Mouse (Mus musculus) hindbrain, embryonic 10.5 days (tissue): ENCODE data around the gene Pik3r6. TPM values are rescaled to one million over a fixed set of nuclear protein-coding genes. Genes with fewer than 3 reads are reported as not detected.

Experiments
- DNase-seq: peaks from one replicate; pipeline ENCODE4 v3.0.0-alpha.2; 2017; ENCODE audit warnings: low spot score
- H3K27ac ChIP-seq: fragments of 300-500 bp; sonication (generic); 2 replicates; pipeline ENCODE4 v1.5.1; 2016; ENCODE audit warnings: mild to moderate bottlenecking, moderate library complexity
- H3K27me3 ChIP-seq: fragments of 300-500 bp; sonication (generic); 2 replicates; pipeline ENCODE4 v1.6.1; 2016; ENCODE audit warnings: mild to moderate bottlenecking; ENCODE audit not compliant: poor library complexity, insufficient read depth, severe bottlenecking
- H3K36me3 ChIP-seq: fragments of 300-500 bp; sonication (generic); 2 replicates; pipeline ENCODE4 v1.6.1; 2016; ENCODE audit warnings: mild to moderate bottlenecking, moderate library complexity
- H3K4me1 ChIP-seq: fragments of 300-500 bp; sonication (generic); replicated peaks from 2 replicates; pipeline ENCODE4 v1.6.1; 2016; ENCODE audit warnings: mild to moderate bottlenecking
- H3K4me3 ChIP-seq: fragments of 300-500 bp; sonication (generic); 2 replicates; pipeline ENCODE4 v1.5.1; 2016; ENCODE audit warnings: mild to moderate bottlenecking, moderate library complexity
- H3K9me3 ChIP-seq: fragments of 300-500 bp; sonication (generic); 2 replicates; pipeline ENCODE4 v1.6.1; 2016; ENCODE audit warnings: mild to moderate bottlenecking, moderate library complexity
- WGBS: fragments of 180-500 bp; shearing (Covaris S2); methylation state at CpG from one replicate; pipeline ENCODE4 v1.1.7; 2016; 5-methylcytosine and 5-hydroxymethylcytosine counted together
- polyA plus RNA-seq: library from polyadenylated mRNA; unstranded; fragments of >200 nt; fragmentation: Nextera tagmentation; extraction: Ambion mirVana; gene quantifications from 2 replicates; pipeline ENCODE4 v1.2.1, GENCODE M21; 2016

The Pik3r6 gene
- polyA plus RNA-seq, 1 experiment from 2014 or later = 2.1 TPM

DNA sequence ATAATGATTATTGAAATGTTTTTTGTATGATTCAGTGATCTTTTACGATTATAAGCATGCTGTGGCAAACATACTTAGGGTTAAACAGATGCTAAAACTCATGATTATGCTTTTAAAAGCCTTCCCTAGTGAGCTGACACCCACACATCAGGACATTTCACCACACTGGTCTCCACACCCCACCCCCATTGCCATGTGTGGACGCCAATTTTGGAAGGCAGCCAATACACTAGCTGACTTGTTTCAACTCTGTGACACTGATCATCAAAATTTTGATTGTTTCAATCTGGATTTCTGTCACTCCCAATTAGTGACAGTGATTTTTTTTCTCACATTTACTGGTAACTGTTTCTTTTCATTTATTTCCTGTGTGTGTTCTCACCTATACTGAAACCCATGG lies 44.7 kb downstream of the Pik3r6 start:
- DNase-seq = no peak
- H3K36me3 ChIP-seq = no peaks in the 10 kb centered on the region
- 0 out of 2 replicates have a peak, but pooled peaks cover 4% of the 10 kb centered on the region for H3K4me1 ChIP-seq
- H3K4me3 ChIP-seq = no peak overlapping the region
- H3K27ac ChIP-seq = no peak overlapping the region
- 73% methylated on average over 2 of the region's 2 CpGs for WGBS
- peaks cover 17% of the 10 kb centered on the region for H3K27me3 ChIP-seq
- H3K9me3 ChIP-seq = no peaks in the 10 kb centered on the region

DNA sequence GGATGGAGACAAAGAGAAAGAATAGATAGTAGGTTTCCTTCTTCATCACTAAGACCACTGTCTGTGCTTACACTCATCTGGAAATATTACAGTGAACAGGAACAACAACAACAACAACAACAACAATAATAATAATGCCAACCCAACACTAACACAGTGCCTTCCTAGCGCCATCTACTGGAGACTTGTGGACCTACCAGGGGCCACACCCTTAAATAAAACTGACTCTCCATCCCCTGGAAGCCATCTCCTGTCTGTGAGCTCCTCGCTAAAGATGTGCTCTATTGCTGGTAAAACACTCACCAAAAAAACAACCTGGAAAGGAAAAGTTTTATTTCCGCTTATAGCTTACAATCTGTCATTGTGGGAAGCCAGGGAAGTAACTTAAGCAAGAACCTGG lies 46.8 kb downstream of the Pik3r6 start:
- 44% methylated on average over 3 of the region's 3 CpGs for WGBS
- H3K36me3 ChIP-seq = no peaks in the 10 kb centered on the region

DNA sequence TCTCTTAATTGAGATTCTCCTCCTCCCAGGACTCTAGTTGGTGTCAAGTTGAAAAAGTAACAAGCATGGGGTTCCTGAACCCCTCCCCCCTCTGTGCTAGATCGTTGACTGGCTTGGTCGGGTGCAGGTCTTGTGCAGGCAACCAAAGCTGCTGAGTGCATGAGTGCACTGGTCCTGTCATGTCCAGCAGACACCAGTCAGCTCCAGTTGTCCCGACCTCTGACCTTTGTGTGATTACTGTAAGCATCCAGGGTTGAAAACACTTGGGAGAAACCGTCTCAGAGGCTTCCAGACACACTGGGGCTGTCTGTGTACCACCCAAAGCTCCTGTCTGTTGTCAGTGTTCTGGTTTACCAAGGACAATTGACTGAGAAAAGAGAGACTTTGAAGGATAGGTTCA lies 47.5 kb downstream of the Pik3r6 start:
- WGBS = 57% methylated on average over 4 of the region's 4 CpGs
- no peak for DNase-seq
- peaks cover 11% of the 10 kb centered on the region for H3K27me3 ChIP-seq
- no peaks in the 10 kb centered on the region for H3K4me1 ChIP-seq
- H3K4me3 ChIP-seq = no peak overlapping the region
- no peak overlapping the region for H3K27ac ChIP-seq
- H3K36me3 ChIP-seq = no peaks in the 10 kb centered on the region
- H3K9me3 ChIP-seq = no peaks in the 10 kb centered on the region

More for the DNA sequence above, 46.8 kb downstream of the Pik3r6 start:
- H3K9me3 ChIP-seq = no peaks in the 10 kb centered on the region
- no peak overlapping the region for H3K27ac ChIP-seq
- 0 out of 2 replicates have a peak, but pooled peaks cover 4% of the 10 kb centered on the region for H3K4me1 ChIP-seq
- DNase-seq = no peak
- peaks cover 9% of the 10 kb centered on the region for H3K27me3 ChIP-seq
- no peak overlapping the region for H3K4me3 ChIP-seq

DNA sequence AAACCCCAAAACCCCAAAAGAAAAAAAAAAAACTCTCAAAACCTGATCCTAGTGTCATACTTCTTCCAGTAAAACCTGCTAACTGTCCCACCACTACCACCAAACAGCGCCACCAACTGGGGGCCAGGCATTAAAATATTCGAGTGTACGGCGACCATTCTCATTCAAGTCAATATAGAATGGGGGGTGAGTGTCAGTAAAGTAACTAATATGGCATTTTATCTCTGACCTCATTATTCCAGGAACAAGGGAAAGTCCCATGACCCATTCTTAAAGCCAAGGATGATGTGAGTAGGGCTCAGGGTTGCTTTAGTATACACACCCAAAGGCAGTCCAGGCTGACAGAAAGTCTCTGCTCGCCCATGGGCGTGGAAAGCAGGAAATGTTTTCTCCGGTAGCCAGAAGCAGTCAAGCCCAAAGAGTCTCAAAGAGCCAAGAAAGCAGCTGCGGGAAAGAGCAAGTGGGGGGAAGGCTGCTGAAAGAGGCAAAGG lies 51.2 kb downstream of the Pik3r6 start:
- peaks cover 7% of the 10 kb centered on the region for H3K4me1 ChIP-seq
- DNase-seq = peak; percentile 35
- H3K9me3 ChIP-seq = no peaks in the 10 kb centered on the region
- WGBS = 37% methylated on average over 8 of the region's 8 CpGs
- H3K4me3 ChIP-seq = no peak overlapping the region
- H3K36me3 ChIP-seq = no peaks in the 10 kb centered on the region
- no peak overlapping the region for H3K27ac ChIP-seq
- H3K27me3 ChIP-seq = peaks cover 27% of the 10 kb centered on the region

DNA sequence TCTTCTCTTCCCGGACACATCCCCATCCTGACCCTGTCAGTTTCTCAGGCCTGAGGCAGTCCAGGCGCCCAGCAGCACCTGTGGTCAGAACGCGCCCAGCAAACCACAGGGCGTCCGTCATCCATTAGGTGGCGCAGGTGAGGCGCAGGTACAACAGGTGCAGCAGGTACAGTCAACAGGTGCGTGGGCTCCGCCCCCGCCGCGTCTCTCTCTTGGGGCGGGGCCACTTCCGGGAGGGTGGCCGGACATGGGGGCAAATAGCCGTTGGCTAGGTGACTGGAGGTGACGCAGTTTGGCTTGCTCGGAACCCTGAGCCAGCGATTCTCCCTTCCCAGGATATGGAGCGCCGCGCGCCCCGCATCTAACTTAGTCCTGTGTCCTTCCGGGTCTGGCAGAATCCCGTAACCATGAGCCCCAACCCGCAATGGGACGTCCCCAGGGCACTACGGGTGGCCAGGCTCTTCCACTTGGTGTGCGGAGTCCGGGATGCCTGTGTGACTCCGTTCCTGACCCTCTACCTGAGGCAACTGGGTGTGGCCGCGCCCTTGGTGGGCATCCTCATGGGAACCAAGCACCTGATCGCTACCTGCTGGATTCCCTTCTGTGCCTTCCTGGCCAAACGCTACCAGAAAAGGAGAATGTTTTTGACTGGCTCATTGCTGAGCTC lies 53.2 kb downstream of the Pik3r6 start, which contains the start of gene Mfsd6l:
Gene Mfsd6l (plus strand): TSS at position 269 of the 667 bp plus-strand sequence.
- no peaks in the 10 kb centered on the region for H3K9me3 ChIP-seq
- peaks cover 27% of the 10 kb centered on the region for H3K27me3 ChIP-seq
- peaks cover 7% of the 10 kb centered on the region for H3K4me1 ChIP-seq
- H3K4me3 ChIP-seq = peak within 1 kb of the TSS; percentile 39
- WGBS = 7% methylated on average over 37 of the region's 37 CpGs
- peak; percentile 25 for DNase-seq
- H3K36me3 ChIP-seq = no peaks in the 10 kb centered on the region
- peak within 1 kb of the TSS; percentile 40; the same call in 1 of the 2 replicates for H3K27ac ChIP-seq

DNA sequence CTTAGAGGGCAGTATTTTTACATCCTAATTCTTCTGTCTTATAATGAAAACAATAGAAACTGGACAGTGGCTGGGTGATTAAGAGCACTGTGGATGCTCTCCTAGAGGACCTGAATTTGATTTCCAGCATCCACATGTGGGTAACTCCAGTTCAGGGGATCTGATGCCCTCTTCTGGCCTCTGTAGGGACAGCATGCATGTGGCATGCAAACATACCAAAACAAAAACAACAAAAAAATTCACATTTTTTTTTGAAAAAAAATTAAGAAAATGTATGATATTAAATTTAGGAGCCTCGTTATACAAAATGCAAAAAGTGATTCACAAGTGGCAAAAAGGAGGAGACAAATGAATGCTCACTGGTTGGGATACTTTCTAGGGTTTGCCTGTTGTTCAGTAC lies 56.7 kb downstream of the Pik3r6 start:
- DNase-seq = no peak
- Histone ChIP-seq H3K9me3 (no peaks in the 10 kb centered on the region), H3K4me1 (peaks cover 7% of the 10 kb centered on the region), H3K4me3 (no peak overlapping the region), H3K27me3 (peaks cover 27% of the 10 kb centered on the region), H3K36me3 (no peaks in the 10 kb centered on the region), H3K27ac (no peak overlapping the region)
- 38% methylated on average over 1 of the region's 1 CpGs for WGBS

DNA sequence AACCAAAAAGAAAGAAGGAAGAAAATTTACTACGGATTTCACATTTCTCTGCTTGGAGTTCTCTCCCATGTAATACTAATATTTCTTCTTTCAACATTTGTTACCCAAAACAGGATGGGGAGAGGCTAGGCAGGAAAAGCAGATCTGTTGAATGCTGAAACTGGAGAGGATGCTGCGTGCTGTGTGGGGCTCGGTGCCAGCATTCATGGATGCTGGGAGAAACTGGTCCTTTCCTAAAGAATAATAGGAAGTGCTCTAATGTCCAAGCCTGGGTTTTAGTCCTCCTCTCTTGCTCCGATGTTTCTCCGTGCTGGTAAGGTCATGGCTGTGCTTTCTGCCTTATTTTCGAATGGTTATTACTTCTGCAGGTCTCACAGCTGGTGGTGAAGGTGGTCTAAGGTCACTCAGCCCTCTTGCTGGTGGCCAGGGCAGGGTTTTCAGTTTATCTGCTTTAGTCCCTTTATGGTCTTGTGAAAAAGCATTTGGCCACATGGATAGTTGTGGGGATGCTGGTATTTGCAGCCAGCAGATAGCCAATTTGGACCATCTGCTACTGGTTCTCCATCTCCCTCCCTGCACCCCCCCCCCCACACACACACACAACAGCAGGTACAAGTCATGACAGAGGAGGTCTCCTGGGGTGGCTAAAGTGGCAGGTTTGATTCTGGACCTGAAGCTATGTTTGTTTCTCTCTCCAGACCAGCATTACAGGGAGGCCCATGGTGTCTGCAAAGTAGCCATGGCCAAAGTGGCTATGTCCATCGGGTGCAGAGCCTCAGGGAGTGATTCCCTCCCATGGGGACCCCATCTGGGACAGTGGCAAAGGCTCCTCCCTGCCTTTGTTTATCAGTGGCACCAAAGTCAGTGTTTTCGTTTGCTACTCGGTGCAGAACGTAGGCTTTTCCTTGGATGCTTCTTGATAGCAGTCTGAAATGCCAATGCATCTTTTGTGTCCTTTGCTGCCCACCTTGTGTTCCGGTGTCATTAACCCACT lies 59.4 kb downstream of the Pik3r6 start:
- no peaks in the 10 kb centered on the region for H3K9me3 ChIP-seq
- H3K4me1 ChIP-seq = peaks cover 4% of the 10 kb centered on the region; the same call in 1 of the 2 replicates
- H3K27ac ChIP-seq = no peak overlapping the region
- H3K4me3 ChIP-seq = no peak overlapping the region
- 80% methylated on average over 11 of the region's 11 CpGs for WGBS
- DNase-seq = no peak
- H3K36me3 ChIP-seq = no peaks in the 10 kb centered on the region
- H3K27me3 ChIP-seq = peaks cover 12% of the 10 kb centered on the region

DNA sequence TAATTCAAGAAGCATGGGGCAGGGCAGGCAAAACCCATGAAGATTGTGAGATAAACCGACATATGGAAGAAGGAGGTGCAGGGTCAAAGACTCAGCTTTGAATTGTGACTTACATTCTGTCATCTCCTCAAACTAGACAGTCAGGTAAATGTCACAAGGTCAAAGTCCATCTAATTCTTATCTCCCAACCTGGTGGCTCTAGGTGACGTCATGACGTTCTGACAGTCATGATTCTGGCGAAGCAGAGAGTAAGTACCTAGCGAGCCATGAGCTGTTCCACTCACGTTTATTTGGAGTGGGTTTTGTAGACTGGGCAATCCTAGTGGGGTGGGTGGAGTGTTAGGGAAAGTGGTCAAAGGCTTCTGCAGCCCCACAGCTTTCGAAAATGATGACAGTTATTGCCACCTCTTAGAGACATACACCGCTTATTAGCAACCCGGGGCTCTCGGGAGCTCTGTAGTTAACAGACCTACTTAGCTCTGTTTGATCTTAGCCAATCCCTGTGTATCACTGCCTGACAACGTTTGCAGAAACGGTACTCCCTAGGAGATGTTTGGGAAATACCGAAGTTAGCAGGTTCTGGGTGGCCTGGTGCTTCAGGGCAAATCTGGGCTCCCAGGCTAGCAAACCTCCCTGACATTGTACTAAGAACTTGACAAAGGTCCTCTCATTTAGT lies 61.7 kb downstream of the Pik3r6 start:
- 83% methylated on average over 13 of the region's 13 CpGs for WGBS
- H3K27ac ChIP-seq = no peak overlapping the region

DNA sequence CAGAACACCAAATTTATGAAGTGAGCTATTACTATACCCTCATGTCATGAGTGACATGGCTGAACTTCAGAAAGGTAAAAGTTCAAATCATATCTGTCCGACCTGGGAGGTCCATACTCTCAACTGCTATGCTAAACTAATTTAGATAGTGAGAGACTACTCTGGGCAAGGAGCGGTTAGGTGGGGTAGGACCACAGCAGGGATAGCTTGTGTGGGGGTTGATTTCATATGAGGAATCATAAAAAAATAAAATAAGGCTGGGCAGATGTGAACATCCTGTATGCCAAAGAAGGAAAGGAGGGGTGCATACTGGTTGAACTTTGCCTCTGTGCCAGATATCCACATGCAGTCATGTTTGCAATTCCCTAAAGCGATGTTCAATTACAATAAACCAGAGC lies 62.2 kb downstream of the Pik3r6 start:
- peaks cover 4% of the 10 kb centered on the region; the same call in 1 of the 2 replicates for H3K4me1 ChIP-seq
- DNase-seq = no peak
- no peak overlapping the region for H3K27ac ChIP-seq
- H3K9me3 ChIP-seq = no peaks in the 10 kb centered on the region
- no peaks in the 10 kb centered on the region for H3K36me3 ChIP-seq
- 89% methylated on average over 3 of the region's 3 CpGs for WGBS
- H3K27me3 ChIP-seq = peaks cover 10% of the 10 kb centered on the region
- H3K4me3 ChIP-seq = no peak overlapping the region

More for the DNA sequence above, 61.7 kb downstream of the Pik3r6 start:
- Histone ChIP-seq H3K36me3 (no peaks in the 10 kb centered on the region), H3K4me1 (peaks cover 4% of the 10 kb centered on the region; the same call in 1 of the 2 replicates), H3K4me3 (no peak overlapping the region), H3K9me3 (no peaks in the 10 kb centered on the region), H3K27me3 (peaks cover 10% of the 10 kb centered on the region)
- no peak for DNase-seq

DNA sequence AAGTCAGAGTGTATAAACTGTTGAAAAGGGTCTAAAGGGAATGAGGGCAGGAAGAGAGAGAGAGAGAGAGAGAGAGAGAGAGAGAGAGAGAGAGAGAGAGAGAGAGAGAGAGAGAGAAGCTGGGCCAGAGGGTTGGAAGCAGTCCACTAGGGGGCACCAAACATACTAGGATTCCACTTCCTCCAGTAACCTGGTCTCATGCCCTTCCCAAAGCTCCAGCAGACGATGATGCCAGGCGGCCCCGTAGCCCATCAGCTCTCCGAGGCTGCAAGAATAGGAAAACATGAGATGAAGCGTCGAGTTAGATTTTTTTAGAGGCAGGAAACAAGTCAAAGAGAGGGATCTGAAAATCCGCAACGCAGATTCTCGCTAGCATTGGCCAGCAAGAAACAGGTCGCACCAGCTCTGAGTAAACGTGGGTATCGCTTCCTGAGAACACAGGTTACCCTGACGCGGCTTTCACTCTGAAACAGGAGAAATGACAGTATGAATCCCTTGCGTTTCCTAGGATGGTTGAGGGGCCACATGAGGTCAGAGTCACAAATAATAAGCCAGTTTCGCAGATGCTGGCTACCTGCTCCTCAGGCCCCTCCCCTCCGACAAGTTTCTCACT lies 63.7 kb downstream of the Pik3r6 start:
- Histone ChIP-seq H3K36me3 (no peaks in the 10 kb centered on the region), H3K4me3 (peak overlapping the region; percentile 38), H3K4me1 (peaks cover 4% of the 10 kb centered on the region; the same call in 1 of the 2 replicates), H3K27me3 (peaks cover 10% of the 10 kb centered on the region), H3K27ac (no peak overlapping the region), H3K9me3 (no peaks in the 10 kb centered on the region)
- peak; percentile 73 for DNase-seq
- 22% methylated on average over 17 of the region's 17 CpGs for WGBS

DNA sequence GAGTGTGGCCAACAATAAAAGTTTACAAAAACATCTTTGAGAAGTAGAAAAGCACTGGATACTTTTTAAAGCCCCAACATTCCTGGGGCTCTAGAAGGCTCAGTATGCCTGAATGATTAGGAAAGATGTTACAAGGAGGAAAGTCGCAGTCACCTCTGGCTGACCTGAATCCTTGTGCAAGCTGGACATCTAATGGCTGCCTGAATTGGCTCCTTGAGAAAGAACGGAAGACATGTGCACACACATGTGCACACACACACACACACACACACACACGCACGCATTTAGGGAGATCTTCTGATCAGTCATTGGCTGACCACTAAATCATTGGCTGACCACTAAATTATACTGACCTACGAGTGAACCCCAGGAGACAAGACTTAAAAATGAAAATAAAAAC lies 68.0 kb downstream of the Pik3r6 start:
- peaks cover 10% of the 10 kb centered on the region for H3K27me3 ChIP-seq
- no peaks in the 10 kb centered on the region for H3K9me3 ChIP-seq
- H3K27ac ChIP-seq = no peak overlapping the region
- H3K4me3 ChIP-seq = no peak overlapping the region
- WGBS = 88% methylated on average over 5 of the region's 5 CpGs
- no peak for DNase-seq
- peaks cover 4% of the 10 kb centered on the region; the same call in 1 of the 2 replicates for H3K4me1 ChIP-seq
- H3K36me3 ChIP-seq = no peaks in the 10 kb centered on the region

DNA sequence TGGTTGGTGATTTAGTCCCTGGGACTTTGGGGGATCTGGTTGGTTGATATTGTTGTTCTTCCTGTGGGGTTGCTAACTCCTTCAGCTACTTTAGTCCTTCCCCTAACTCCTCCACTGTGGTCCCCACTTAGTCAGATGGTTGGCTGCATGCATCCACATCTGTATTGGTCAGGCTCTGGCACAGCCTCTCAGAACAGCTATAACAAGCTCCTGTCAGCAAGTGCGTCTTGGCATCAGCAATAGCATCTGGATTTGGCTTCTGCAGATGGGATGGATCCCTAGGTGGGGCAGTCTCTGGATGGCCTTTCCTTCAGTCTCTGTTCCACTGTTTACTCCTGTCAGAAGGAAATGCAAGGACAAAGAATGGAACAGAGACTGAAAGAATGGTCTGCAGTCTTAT lies 74.3 kb downstream of the Pik3r6 start:
- 79% methylated on average over 1 of the region's 1 CpGs for WGBS
- H3K27ac ChIP-seq = no peak overlapping the region

More for the DNA sequence above, 74.3 kb downstream of the Pik3r6 start:
- no peaks in the 10 kb centered on the region for H3K36me3 ChIP-seq
- H3K4me1 ChIP-seq = peaks cover 19% of the 10 kb centered on the region
- H3K27me3 ChIP-seq = no peaks in the 10 kb centered on the region
- no peaks in the 10 kb centered on the region for H3K9me3 ChIP-seq
- no peak overlapping the region for H3K4me3 ChIP-seq
- DNase-seq = no peak
